Mouse (Mus musculus) cerebellum, adult 9-10 months (tissue): ENCODE data around the gene Gpr89.

Experiments used
- DNase-seq: peaks from one replicate; pipeline ENCODE4 v3.0.0; 2022

Gene Gpr89

GRCm38 (mm10) chr3:96904851-96905541 lies at the start of gene Gpr89:
TSS of gene Gpr89 (minus strand) at chr3:96905346.
- peak; percentile 96 for DNase-seq

- no peak for DNase-seq
Observed at GRCm38 (mm10) chr3:96953489-96954233, 48.5 kb upstream of the Gpr89 start.

GRCm38 (mm10) chr3:96942706-96943105 lies 37.6 kb upstream of the Gpr89 start:
- no peak for DNase-seq

- peak; percentile 93 for DNase-seq
Observed at GRCm38 (mm10) chr3:96938738-96939137, 33.6 kb upstream of the Gpr89 start.

GRCm38 (mm10) chr3:96937606-96938005 lies 32.5 kb upstream of the Gpr89 start:
- DNase-seq, result no peak

GRCm38 (mm10) chr3:96936241-96936640 lies 31.1 kb upstream of the Gpr89 start:
- peak; percentile 58 for DNase-seq

GRCm38 (mm10) chr3:96931261-96931681 lies 26.1 kb upstream of the Gpr89 start:
- no peak for DNase-seq

- DNase-seq, result no peak
Observed at GRCm38 (mm10) chr3:96925920-96926319, 20.8 kb upstream of the Gpr89 start, which contains the start of gene Gja8. TSS of gene Gja8 (minus strand) at chr3:96926020.

- DNase-seq, result no peak
Observed at GRCm38 (mm10) chr3:96924631-96925030, 19.5 kb upstream of the Gpr89 start.

GRCm38 (mm10) chr3:96920991-96921390 lies 15.8 kb upstream of the Gpr89 start:
- DNase-seq, result no peak

GRCm38 (mm10) chr3:96905592-96905991 lies 446 bp upstream of the Gpr89 start:
- no peak for DNase-seq

GRCm38 (mm10) chr3:96904393-96904792 lies 753 bp downstream of the Gpr89 start, which contains the start of gene Gja5:
TSS of gene Gja5 (plus strand) at chr3:96904693.
- DNase-seq, result no peak

- DNase-seq, result no peak
Observed at GRCm38 (mm10) chr3:96902336-96902999, 2.7 kb downstream of the Gpr89 start.

GRCm38 (mm10) chr3:96883690-96884089 lies 21.5 kb downstream of the Gpr89 start:
- DNase-seq, result no peak

GRCm38 (mm10) chr3:96882061-96882849 lies 22.9 kb downstream of the Gpr89 start:
- DNase-seq, result no peak

- DNase-seq, result no peak
Observed at GRCm38 (mm10) chr3:96881557-96881956, 23.6 kb downstream of the Gpr89 start.

GRCm38 (mm10) chr3:96880385-96880784 lies 24.8 kb downstream of the Gpr89 start:
- DNase-seq, result no peak

GRCm38 (mm10) chr3:96879536-96879935 lies 25.6 kb downstream of the Gpr89 start:
- DNase-seq, result no peak

GRCm38 (mm10) chr3:96874808-96875571 lies 30.2 kb downstream of the Gpr89 start:
- DNase-seq, result no peak

GRCm38 (mm10) chr3:96872501-96872900 lies 32.6 kb downstream of the Gpr89 start:
- DNase-seq, result no peak

- DNase-seq, result no peak
Observed at GRCm38 (mm10) chr3:96871070-96871469, 34.1 kb downstream of the Gpr89 start.

- no peak for DNase-seq
Observed at GRCm38 (mm10) chr3:96870270-96870669, 34.9 kb downstream of the Gpr89 start.
